Mouse (Mus musculus) midbrain, embryonic 14.5 days (tissue): ENCODE results near the gene Csrp1. TPM values are rescaled to one million over a fixed set of nuclear protein-coding genes. Genes with fewer than 3 reads are reported as not detected.

Source experiments
- ATAC-seq: fragments of 200-750 bp; cut with Nextera tagmentation; 2 replicates; pipeline ENCODE4 v1.8.0; 2017; ENCODE audit warnings: moderate number of reproducible peaks, moderate library complexity; ENCODE audit not compliant: low FRiP score, low TSS enrichment
- DNase-seq: peaks from one replicate; pipeline ENCODE4 v3.0.0-alpha.2; 2015
- H3K27ac ChIP-seq: fragments of 300-500 bp; sonication (generic); replicated peaks from 2 replicates; pipeline ENCODE4 v1.5.1; 2014; ENCODE audit warnings: mild to moderate bottlenecking, low read depth, low read length, moderate library complexity
- H3K27me3 ChIP-seq: fragments of 300-500 bp; sonication (generic); 2 replicates; pipeline ENCODE4 v1.6.1; 2014; ENCODE audit warnings: low read length, control low read depth, mixed read lengths; ENCODE audit not compliant: control insufficient read depth, insufficient read depth
- H3K36me3 ChIP-seq: fragments of 300-500 bp; sonication (generic); 2 replicates; pipeline ENCODE4 v1.6.1; 2014; ENCODE audit warnings: low read length, control low read depth; ENCODE audit not compliant: control insufficient read depth, insufficient read depth
- H3K4me1 ChIP-seq: fragments of 300-500 bp; sonication (generic); 2 replicates; pipeline ENCODE4 v1.6.1; 2014; ENCODE audit warnings: mild to moderate bottlenecking, antibody characterized with exemption, low read length, control low read depth; ENCODE audit not compliant: control insufficient read depth, insufficient read depth
- H3K4me2 ChIP-seq: fragments of 300-500 bp; sonication (generic); 2 replicates; pipeline ENCODE4 v1.6.1; 2014; ENCODE audit warnings: mild to moderate bottlenecking, low read length, moderate library complexity
- H3K4me3 ChIP-seq: fragments of 300-500 bp; sonication (generic); replicated peaks from 2 replicates; pipeline ENCODE4 v1.5.1; 2014; ENCODE audit warnings: low read depth, low read length
- H3K9ac ChIP-seq: fragments of 300-500 bp; sonication (generic); replicated peaks from 2 replicates; pipeline ENCODE4 v1.6.1; 2014; ENCODE audit warnings: mild to moderate bottlenecking, low read length, moderate library complexity
- H3K9me3 ChIP-seq: fragments of 300-500 bp; sonication (generic); 2 replicates; pipeline ENCODE4 v1.6.1; 2016; ENCODE audit warnings: low read length, control low read depth, mixed read lengths; ENCODE audit not compliant: control insufficient read depth
- WGBS: fragments of 180-500 bp; shearing (Covaris S2); extraction: QIAGEN DNeasy Blood & Tissue Kit; methylation state at CpG from one replicate; pipeline ENCODE4 v1.1.7; 2014; 5-methylcytosine and 5-hydroxymethylcytosine counted together
- polyA plus RNA-seq: library from polyadenylated mRNA; unstranded; fragments of >200 nt; fragmentation: Nextera tagmentation; extraction: Ambion mirVana; gene quantifications from 2 replicates; pipeline ENCODE4 v1.2.1, GENCODE M21; 2014

Gene Csrp1
- polyA plus RNA-seq, 1 experiment from 2014 or later: 16.1 TPM

GRCm38 (mm10) chr1:135765645-135766591, 46.1 kb downstream of the Csrp1 start, which contains the start of gene Phlda3:
Gene Phlda3 (plus strand): TSS chr1:135766119.
- DNase-seq (peak; percentile 79), ATAC-seq (peak; percentile 88)
- peak within 1 kb of the TSS; percentile 94 for H3K4me2 ChIP-seq
- H3K36me3 ChIP-seq: no peaks in the 10 kb centered on the region
- peaks cover 17% of the 10 kb centered on the region for H3K4me1 ChIP-seq
- WGBS: under 1% methylated on average over 85 of the region's 90 CpGs
- H3K27ac ChIP-seq: peak within 1 kb of the TSS; percentile 74
- H3K9me3 ChIP-seq: no peaks in the 10 kb centered on the region
- H3K4me3 ChIP-seq: peak within 1 kb of the TSS; percentile 56
- peaks cover 5% of the 10 kb centered on the region; the same call in 1 of the 2 replicates for H3K27me3 ChIP-seq
- peak within 1 kb of the TSS; percentile 75 for H3K9ac ChIP-seq

DNA sequence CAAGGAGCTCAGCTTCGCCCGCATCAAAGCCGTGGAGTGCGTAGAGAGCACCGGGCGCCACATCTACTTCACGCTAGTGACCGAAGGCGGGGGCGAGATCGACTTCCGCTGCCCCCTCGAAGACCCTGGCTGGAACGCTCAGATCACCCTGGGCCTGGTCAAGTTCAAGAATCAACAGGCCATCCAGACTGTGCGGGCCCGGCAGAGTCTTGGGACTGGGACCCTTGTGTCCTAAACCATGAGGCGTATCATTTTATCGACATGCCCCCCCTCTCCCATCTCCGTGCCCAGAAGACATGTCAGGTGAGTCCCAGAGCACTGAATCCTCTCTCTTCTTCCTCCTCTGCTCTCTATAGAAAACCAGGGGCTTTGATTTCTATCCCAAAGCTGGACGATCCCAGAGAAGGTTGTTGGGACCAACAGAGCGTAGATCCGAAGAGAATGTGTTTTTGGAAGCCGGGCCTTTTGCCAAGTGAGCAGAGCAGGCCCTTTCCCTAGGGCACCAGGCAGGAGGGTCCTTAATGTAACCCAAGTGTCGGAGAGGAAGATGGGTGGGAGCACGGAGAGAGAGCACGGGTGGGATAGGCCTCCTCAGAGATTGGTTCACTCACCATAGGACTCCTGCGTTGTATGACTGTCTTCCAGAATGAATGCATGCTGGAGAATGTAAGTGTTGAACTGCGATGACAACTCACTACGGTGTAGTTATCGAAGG, 46.9 kb downstream of the Csrp1 start:
- H3K9me3 ChIP-seq: no peaks in the 10 kb centered on the region
- peak overlapping the region; percentile 75 for H3K9ac ChIP-seq
- H3K36me3 ChIP-seq: no peaks in the 10 kb centered on the region
- peaks cover 5% of the 10 kb centered on the region; the same call in 1 of the 2 replicates for H3K27me3 ChIP-seq
- H3K4me3 ChIP-seq: peak overlapping the region; percentile 56
- DNase-seq (peak; percentile 3), ATAC-seq (peak; percentile 12; the same call in 1 of the 2 replicates)
- WGBS: 31% methylated on average over 30 of the region's 30 CpGs
- peak overlapping the region; percentile 94 for H3K4me2 ChIP-seq
- H3K27ac ChIP-seq: peak overlapping the region; percentile 74
- H3K4me1 ChIP-seq: peaks cover 17% of the 10 kb centered on the region

- peaks cover 17% of the 10 kb centered on the region for H3K4me1 ChIP-seq
- no peak overlapping the region for H3K27ac ChIP-seq
- ATAC-seq (no peak), DNase-seq (no peak)
- peaks cover 5% of the 10 kb centered on the region; the same call in 1 of the 2 replicates for H3K27me3 ChIP-seq
- H3K9me3 ChIP-seq: no peaks in the 10 kb centered on the region
- H3K4me2 ChIP-seq: peak overlapping the region; percentile 94
- no peaks in the 10 kb centered on the region for H3K36me3 ChIP-seq
- H3K9ac ChIP-seq: no peak overlapping the region
- H3K4me3 ChIP-seq: peak overlapping the region; percentile 56
- 92% methylated on average over 4 of the region's 4 CpGs for WGBS
Observed at GRCm38 (mm10) chr1:135767324-135767890, 47.5 kb downstream of the Csrp1 start.

- H3K4me3 ChIP-seq: no peak overlapping the region
- 93% methylated on average over 2 of the region's 2 CpGs for WGBS
- no peak overlapping the region for H3K9ac ChIP-seq
- H3K27ac ChIP-seq: no peak overlapping the region
- ATAC-seq: no peak
- DNase-seq: no peak
- H3K4me1 ChIP-seq: peaks cover 17% of the 10 kb centered on the region
- peaks cover 5% of the 10 kb centered on the region; the same call in 1 of the 2 replicates for H3K27me3 ChIP-seq
- no peaks in the 10 kb centered on the region for H3K9me3 ChIP-seq
- no peaks in the 10 kb centered on the region for H3K36me3 ChIP-seq
- H3K4me2 ChIP-seq: no peak overlapping the region
Observed at GRCm38 (mm10) chr1:135768400-135768799, 48.5 kb downstream of the Csrp1 start.

DNA sequence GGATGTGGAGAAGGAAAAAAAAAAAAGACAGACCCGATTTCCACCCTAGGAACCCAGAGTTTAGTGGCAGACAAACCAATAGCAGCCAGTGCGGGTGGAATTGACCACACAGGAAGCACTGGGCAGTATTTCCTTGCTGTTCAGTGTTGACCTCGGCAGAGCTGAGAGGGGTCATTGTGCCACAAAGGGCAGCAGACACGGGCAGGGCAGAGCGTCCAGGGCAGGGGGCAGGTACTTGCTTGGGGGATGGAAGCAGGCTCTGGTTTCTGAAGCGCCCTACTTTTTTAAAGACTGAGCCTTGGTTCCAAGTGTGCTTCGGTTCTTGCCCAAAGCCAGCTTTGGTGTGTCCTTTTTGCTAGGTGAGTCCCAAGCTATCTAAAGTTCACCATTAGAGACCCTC, 50.4 kb downstream of the Csrp1 start:
- DNase-seq: no peak
- no peaks in the 10 kb centered on the region for H3K9me3 ChIP-seq
- H3K27me3 ChIP-seq: peaks cover 2% of the 10 kb centered on the region; the same call in 1 of the 2 replicates
- peaks cover 17% of the 10 kb centered on the region for H3K4me1 ChIP-seq
- H3K4me3 ChIP-seq: no peak overlapping the region
- ATAC-seq: no peak
- H3K27ac ChIP-seq: no peak overlapping the region
- H3K36me3 ChIP-seq: no peaks in the 10 kb centered on the region
- WGBS: 82% methylated on average over 7 of the region's 7 CpGs
- H3K9ac ChIP-seq: no peak overlapping the region
- H3K4me2 ChIP-seq: no peak overlapping the region

GRCm38 (mm10) chr1:135770896-135771572, 51.2 kb downstream of the Csrp1 start:
- H3K9ac ChIP-seq: no peak overlapping the region
- WGBS: 58% methylated on average over 12 of the region's 12 CpGs
- no peaks in the 10 kb centered on the region for H3K36me3 ChIP-seq
- H3K27ac ChIP-seq: no peak overlapping the region
- H3K9me3 ChIP-seq: no peaks in the 10 kb centered on the region
- no peaks in the 10 kb centered on the region for H3K27me3 ChIP-seq
- DNase-seq (peak; percentile 36), ATAC-seq (no peak)
- H3K4me1 ChIP-seq: peaks cover 17% of the 10 kb centered on the region
- H3K4me2 ChIP-seq: no peak overlapping the region
- H3K4me3 ChIP-seq: no peak overlapping the region

GRCm38 (mm10) chr1:135771573-135771970, 51.7 kb downstream of the Csrp1 start:
- no peak overlapping the region for H3K4me2 ChIP-seq
- H3K9me3 ChIP-seq: no peaks in the 10 kb centered on the region
- no peaks in the 10 kb centered on the region for H3K27me3 ChIP-seq
- no peak overlapping the region for H3K9ac ChIP-seq
- H3K36me3 ChIP-seq: no peaks in the 10 kb centered on the region
- no peak overlapping the region for H3K27ac ChIP-seq
- DNase-seq (no peak), ATAC-seq (no peak)
- peaks cover 14% of the 10 kb centered on the region for H3K4me1 ChIP-seq
- H3K4me3 ChIP-seq: no peak overlapping the region
- 72% methylated on average over 8 of the region's 8 CpGs for WGBS

GRCm38 (mm10) chr1:135776596-135776995, 56.7 kb downstream of the Csrp1 start:
- H3K4me2 ChIP-seq: no peak overlapping the region
- H3K4me1 ChIP-seq: peaks cover 7% of the 10 kb centered on the region; the same call in 1 of the 2 replicates
- H3K27ac ChIP-seq: no peak overlapping the region
- no peak for ATAC-seq
- peaks cover 3% of the 10 kb centered on the region; the same call in 1 of the 2 replicates for H3K27me3 ChIP-seq
- H3K9me3 ChIP-seq: no peaks in the 10 kb centered on the region
- H3K36me3 ChIP-seq: no peaks in the 10 kb centered on the region
- DNase-seq: no peak
- no peak overlapping the region for H3K4me3 ChIP-seq
- H3K9ac ChIP-seq: no peak overlapping the region
